Mouse (Mus musculus) lung, adult 2 months (tissue): ENCODE results near the gene Chchd1.

Source experiments
- CTCF ChIP-seq: fragments of 200-500 bp; IDR thresholded peaks from 2 replicates; pipeline ENCODE4 v1.5.1; 2011; ENCODE audit warnings: mild to moderate bottlenecking, low read length, control low read depth; ENCODE audit not compliant: insufficient read depth
- POLR2A ChIP-seq: fragments of 200-500 bp; IDR thresholded peaks from 2 replicates; pipeline ENCODE4 v1.6.1; 2011; ENCODE audit warnings: low read depth, mild to moderate bottlenecking, control low read depth, low read length, borderline replicate concordance; ENCODE audit errors: extremely low read depth

GRCm38 (mm10) chr14:20733041-20733951, 30.5 kb downstream of the Chchd1 start:
- TF ChIP-seq CTCF (no peak), POLR2A (no peak)
